13 mouse cellular contexts compared by ENCODE assay signal in genomic region chr2:94043662-94044061, GRCm38 (mm10). TPM values are rescaled to one million over a fixed set of nuclear protein-coding genes. Genes with fewer than 3 reads are reported as not detected.
DNase-seq lines count a peak whose midpoint lies in the region; ATAC-seq and TF ChIP-seq lines count a peak whose summit lies in the region.
"Had no signal": no experiment of that assay in that cellular context is flagged by ENCODE, and none has a peak within 500 bp of the region (broad histone marks: within the 10 kb centered on the region; RNA-seq: fewer than 3 reads in every experiment).

No protein-coding gene starts in this region.

- no peaks in the 10 kb centered on the region for H3K27me3 ChIP-seq in embryonic facial prominence, embryonic 11.5 days (ENCODE audit: control insufficient read depth, insufficient read depth, low read length)
- H3K27me3 ChIP-seq in cerebellum, adult 2 months (ENCODE audit: control insufficient read depth, insufficient read depth, low read length): no peaks in the 10 kb centered on the region
- H3K27me3 ChIP-seq: liver, embryonic 13.5 days had no signal

- intact Hi-C loops in gastrocnemius, postnatal 36 days (cut with DNase I): no loop called here

- H3K4me2 ChIP-seq in embryonic facial prominence, embryonic 11.5 days (ENCODE audit: low read depth, low read length): no peak overlapping the region
- H3K4me2 ChIP-seq: liver, embryonic 13.5 days had no signal

- no peaks in the 10 kb centered on the region for H3K4me1 ChIP-seq in embryonic facial prominence, embryonic 11.5 days (ENCODE audit: control insufficient read depth, insufficient read depth, low read length)
- H3K4me1 ChIP-seq in cerebellum, adult 2 months (ENCODE audit: control insufficient read depth, insufficient read depth, low read length): peaks cover 3% of the 10 kb centered on the region; the same call in 1 of the 2 replicates

- 0 out of 2 replicates have a peak, but pooled peaks have one; percentile 39 for ATAC-seq in embryonic facial prominence, embryonic 11.5 days (replicated peaks; ENCODE audit: insufficient number of reproducible peaks, low FRiP score, low TSS enrichment, low read depth)
- ATAC-seq in megakaryocyte, adult 5-6 weeks (ENCODE audit: poor library complexity, severe bottlenecking): no peak

- no peak overlapping the region for H3K9ac ChIP-seq in embryonic facial prominence, embryonic 11.5 days (replicated peaks; ENCODE audit: low read length)
- H3K9ac ChIP-seq: liver, embryonic 13.5 days had no signal

- no peak overlapping the region for H3K27ac ChIP-seq in embryonic facial prominence, embryonic 11.5 days (replicated peaks; ENCODE audit: low read depth, low read length)
- no peak overlapping the region for H3K27ac ChIP-seq in cerebellum, adult 2 months (ENCODE audit: insufficient read depth, low read length)
- H3K27ac ChIP-seq: heart, embryonic 10.5 days; liver, embryonic 13.5 days had no signal

- no peak overlapping the region for H3K4me3 ChIP-seq in embryonic facial prominence, embryonic 11.5 days (ENCODE audit: low read depth, low read length)
- no peak overlapping the region for H3K4me3 ChIP-seq in cerebellum, adult 2 months (replicated peaks; ENCODE audit: insufficient read depth, low read depth, low read length)
- H3K4me3 ChIP-seq: erythroblast, embryonic 14.5 days; heart, embryonic 10.5 days; liver, embryonic 13.5 days had no signal

- TF ChIP-seq POLR2A in cerebellum, adult 2 months (IDR thresholded peaks at IDR 0.05; ENCODE audit: borderline replicate concordance, insufficient read depth, low read length): no peak

- DNase-seq in lung, postnatal 10 days: peak; percentile 18
- no peak for DNase-seq in lung, postnatal 25 days (ENCODE audit: low spot score)
- DNase-seq in embryonic facial prominence, embryonic 11.5 days (ENCODE audit: low spot score): peak; percentile 47
- DNase-seq in layer of hippocampus, adult 9-11 months: peak; percentile 45
- DNase-seq in right cerebral cortex, postnatal 25 days: peak; percentile 20
- no peak for DNase-seq in cerebellum, adult 2 months
- DNase-seq in gastrocnemius, postnatal 36 days: no peak
- DNase-seq: liver, embryonic 13.5 days had no signal

- WGBS in embryonic facial prominence, embryonic 11.5 days: 68% methylated on average over 5 of the region's 5 CpGs
- 66% methylated on average over 5 of the region's 5 CpGs for WGBS in cerebellum, adult 2 months

- H3K36me3 ChIP-seq in embryonic facial prominence, embryonic 11.5 days (replicated peaks; ENCODE audit: control insufficient read depth, insufficient read depth, low read depth, low read length): no peaks in the 10 kb centered on the region

- no peak for TF ChIP-seq CTCF in cerebellum, adult 2 months (IDR thresholded peaks at IDR 0.05; ENCODE audit: borderline replicate concordance, insufficient read depth, low read depth, low read length)

- no peaks in the 10 kb centered on the region for H3K9me3 ChIP-seq in embryonic facial prominence, embryonic 11.5 days (replicated peaks; ENCODE audit: control insufficient read depth, low read length)
- H3K9me3 ChIP-seq: heart, embryonic 10.5 days; liver, embryonic 13.5 days had no signal

RNA-seq across cellular contexts. Expression of gene Alkbh3, which starts 33.1 kb away (rescaled TPM):
- polyA plus RNA-seq in embryonic facial prominence, embryonic 11.5 days (2014; fragmentation: Nextera tagmentation; extraction: Ambion mirVana): 50.2 and 53.5 TPM in 2 replicates
- polyA plus RNA-seq in cerebellum, adult 2 months (2012; rRNA removed): 52.7 and 54.5 TPM in 2 replicates
- total RNA-seq in megakaryocyte, adult 5-6 weeks (2015): 64.3 and 71.6 TPM in 2 replicates
- total RNA-seq in megakaryocyte, adult 5-6 weeks (2017): 26.0 and 27.2 TPM in 2 replicates
- 10 to 100 TPM; 52.0 to 58.1 TPM for total RNA-seq in gastrocnemius, postnatal 36 days (2021)

RNA-seq across cellular contexts. Expression of gene Gm27027, which starts 47.5 kb away (rescaled TPM):
- polyA plus RNA-seq in embryonic facial prominence, embryonic 11.5 days (2014; fragmentation: Nextera tagmentation; extraction: Ambion mirVana): not detected in 2 replicates
- 0.26 and 0.57 TPM in 2 replicates for polyA plus RNA-seq in cerebellum, adult 2 months (2012; rRNA removed)
- total RNA-seq in megakaryocyte, adult 5-6 weeks (2015): not detected in 2 replicates
- total RNA-seq in megakaryocyte, adult 5-6 weeks (2017): not detected in 2 replicates
- total RNA-seq in gastrocnemius, postnatal 36 days (2021): under 1 TPM in 1 of 2 experiments, not detected in 1; 0.86 TPM
- total RNA-seq: neutrophil, adult 5-6 weeks had no signal
- polyA plus RNA-seq: erythroblast, embryonic 14.5 days; heart, embryonic 10.5 days; kidney, embryonic 14.5 days; liver, embryonic 13.5 days had no signal

Comparison
In these comparisons a context has a peak if more than half of its experiments do, and no peak if none do; other contexts are left out.
1. DNase-seq: peak in lung, postnatal 10 days (single experiment), embryonic facial prominence, embryonic 11.5 days (single experiment), layer of hippocampus, adult 9-11 months (single experiment) and right cerebral cortex, postnatal 25 days (single experiment); none in lung, postnatal 25 days (single experiment), cerebellum, adult 2 months (0 of 2) and gastrocnemius, postnatal 36 days (0 of 2).